Mouse (Mus musculus) liver, adult 2 months (tissue): ENCODE measurements around the gene Gnb3.

ENCODE experiments used
- CTCF ChIP-seq: fragments of 200-500 bp; IDR thresholded peaks from 2 replicates; pipeline ENCODE4 v1.5.1; 2011; ENCODE audit warnings: low read depth, low read length, control low read depth
- POLR2A ChIP-seq: fragments of 200-500 bp; IDR thresholded peaks from 2 replicates; pipeline ENCODE4 v1.6.1; 2011; ENCODE audit warnings: low read length, control low read depth; ENCODE audit not compliant: insufficient read depth; ENCODE audit errors: extremely low read depth

- TF ChIP-seq CTCF (no peak), POLR2A (no peak)
Measured at GRCm38 (mm10) chr6:124791911-124792310, 48.2 kb downstream of the Gnb3 start.
